Mouse (Mus musculus) ES-E14 (cell line): Measurements from ENCODE around the gene Ippk.

Experiments used
- CHD2 ChIP-seq: IDR thresholded peaks from 2 replicates; pipeline ENCODE4 v1.6.1; 2014; ENCODE audit warnings: mild to moderate bottlenecking, low read depth, low read length, inconsistent platforms
- MAFK ChIP-seq: IDR thresholded peaks from 2 replicates; pipeline ENCODE4 v1.6.1; 2014; ENCODE audit warnings: mild to moderate bottlenecking, low read depth, low read length, inconsistent platforms; ENCODE audit not compliant: insufficient read depth
- ZNF384 ChIP-seq: IDR thresholded peaks from 2 replicates; pipeline ENCODE4 v1.6.1; 2012; ENCODE audit warnings: low read depth, low read length, inconsistent platforms

DNA sequence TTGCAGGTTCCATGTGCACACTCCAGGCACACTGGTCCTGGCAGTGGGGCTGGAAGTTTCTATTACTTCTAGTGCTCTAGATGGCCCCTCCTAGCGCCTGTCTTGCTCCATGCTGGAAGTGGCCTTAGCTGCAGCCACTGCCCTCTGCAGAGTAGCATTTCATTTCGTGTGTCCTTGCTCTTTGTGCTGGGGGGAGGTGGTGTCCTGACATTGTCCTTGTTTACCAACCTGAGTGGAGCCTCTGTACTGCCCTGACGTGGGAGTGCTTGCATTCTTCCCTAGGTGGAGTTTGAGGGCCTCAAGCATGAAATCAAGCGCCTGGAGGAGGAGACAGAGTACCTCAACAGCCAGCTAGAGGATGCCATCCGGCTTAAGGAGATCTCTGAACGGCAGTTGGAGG lies 43.4 kb upstream of the Ippk start:
- TF ChIP-seq CHD2 (no peak), MAFK (no peak), ZNF384 (no peak)
